Mouse (Mus musculus): ENCODE data around the gene Hes3. TPM values are rescaled to one million over a fixed set of nuclear protein-coding genes. Genes with fewer than 3 reads are reported as not detected.

Hes3 gene
- polyA plus RNA-seq, 1 experiment: not detected

- 0 out of 2 replicates have a peak, but pooled peaks have one; percentile 11 for TF ChIP-seq CTCF (IDR thresholded peaks at IDR 0.05; ENCODE audit: low read depth, low read length)
- TF ChIP-seq POLR2A (IDR thresholded peaks at IDR 0.05; ENCODE audit: borderline replicate concordance, low read depth, low read length): no peak
- Histone ChIP-seq H3K4me3 (ENCODE audit: insufficient read depth, low read length) (no peak overlapping the region), H3K27ac (ENCODE audit: insufficient read depth, low read depth, low read length) (no peak overlapping the region), H3K4me1 (ENCODE audit: control insufficient read depth, insufficient read depth, low read length) (peaks cover 14% of the 10 kb centered on the region)
These were observed 26.4 kb downstream of the Hes3 start for GRCm38 (mm10) chr4:152264867-152265568.

- Histone ChIP-seq H3K27ac (ENCODE audit: insufficient read depth, low read depth, low read length) (no peak overlapping the region), H3K4me3 (ENCODE audit: insufficient read depth, low read length) (no peak overlapping the region), H3K4me1 (ENCODE audit: control insufficient read depth, insufficient read depth, low read length) (peaks cover 18% of the 10 kb centered on the region)
- TF ChIP-seq CTCF (IDR thresholded peaks at IDR 0.05; ENCODE audit: low read depth, low read length) (no peak), POLR2A (IDR thresholded peaks at IDR 0.05; ENCODE audit: borderline replicate concordance, low read depth, low read length) (no peak)
These were observed 27.3 kb downstream of the Hes3 start for GRCm38 (mm10) chr4:152264177-152264530.

- Histone ChIP-seq H3K4me1 (ENCODE audit: control insufficient read depth, insufficient read depth, low read length) (peaks cover 18% of the 10 kb centered on the region), H3K27ac (ENCODE audit: insufficient read depth, low read depth, low read length) (no peak overlapping the region), H3K4me3 (ENCODE audit: insufficient read depth, low read length) (no peak overlapping the region)
- TF ChIP-seq CTCF (IDR thresholded peaks at IDR 0.05; ENCODE audit: low read depth, low read length) (no peak), POLR2A (IDR thresholded peaks at IDR 0.05; ENCODE audit: borderline replicate concordance, low read depth, low read length) (no peak)
These were observed 27.8 kb downstream of the Hes3 start for GRCm38 (mm10) chr4:152263512-152264176.

DNA sequence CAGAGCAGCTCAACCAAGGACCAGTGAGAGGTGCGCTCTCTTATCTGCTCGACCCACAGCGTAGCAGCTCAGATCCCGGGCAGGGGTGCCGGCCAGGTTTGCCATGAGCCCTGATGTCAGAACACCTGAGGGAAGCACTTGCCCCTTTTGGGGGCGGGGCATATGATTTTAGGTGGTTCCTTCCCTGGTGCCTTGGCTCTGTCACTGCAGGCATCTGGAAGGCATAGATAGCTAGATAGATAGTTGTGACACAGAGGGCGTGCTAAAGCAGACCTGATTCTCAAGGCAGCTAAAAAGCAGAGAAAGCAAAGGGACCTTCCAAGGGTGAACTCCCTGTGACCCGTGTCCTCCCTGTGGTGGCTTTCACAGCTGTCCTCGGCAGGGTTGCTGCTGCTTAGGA is 28.4 kb downstream of the Hes3 start:
- H3K27ac ChIP-seq (ENCODE audit: insufficient read depth, low read depth, low read length): no peak overlapping the region
- no peak overlapping the region for H3K4me3 ChIP-seq (ENCODE audit: insufficient read depth, low read length)
- peaks cover 18% of the 10 kb centered on the region for H3K4me1 ChIP-seq (ENCODE audit: control insufficient read depth, insufficient read depth, low read length)
- TF ChIP-seq POLR2A (IDR thresholded peaks at IDR 0.05; ENCODE audit: borderline replicate concordance, low read depth, low read length) (no peak), CTCF (IDR thresholded peaks at IDR 0.05; ENCODE audit: low read depth, low read length) (no peak)

- no peak overlapping the region for H3K27ac ChIP-seq (ENCODE audit: insufficient read depth, low read depth, low read length)
- no peak for TF ChIP-seq POLR2A (IDR thresholded peaks at IDR 0.05; ENCODE audit: borderline replicate concordance, low read depth, low read length)
- TF ChIP-seq CTCF (IDR thresholded peaks at IDR 0.05; ENCODE audit: low read depth, low read length): no peak
- H3K4me3 ChIP-seq (ENCODE audit: insufficient read depth, low read length): no peak overlapping the region
- peaks cover 18% of the 10 kb centered on the region for H3K4me1 ChIP-seq (ENCODE audit: control insufficient read depth, insufficient read depth, low read length)
These were observed 29.3 kb downstream of the Hes3 start for GRCm38 (mm10) chr4:152262187-152262586.

DNA sequence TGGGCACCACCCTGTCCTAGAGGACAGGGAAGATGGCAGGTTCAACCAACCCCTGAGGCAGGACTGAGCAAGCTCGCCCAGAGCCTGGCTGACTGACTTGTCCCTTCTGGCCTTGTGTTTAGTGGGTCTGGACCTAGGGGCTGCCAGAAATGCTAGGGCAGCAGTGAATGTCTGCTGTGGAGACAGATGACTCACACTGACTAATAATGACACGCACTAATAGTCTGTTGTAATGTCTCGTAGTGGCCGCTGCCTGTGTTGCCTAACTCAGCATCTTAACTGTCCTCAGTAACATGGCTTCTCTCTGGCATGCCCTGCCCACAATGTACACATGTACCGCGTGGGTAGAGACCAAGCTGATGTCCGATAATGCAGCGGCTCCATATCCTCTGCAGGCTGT is 31.0 kb downstream of the Hes3 start:
- no peak overlapping the region for H3K4me3 ChIP-seq (ENCODE audit: insufficient read depth, low read length)
- no peak overlapping the region for H3K27ac ChIP-seq (ENCODE audit: insufficient read depth, low read depth, low read length)
- TF ChIP-seq CTCF (IDR thresholded peaks at IDR 0.05; ENCODE audit: low read depth, low read length) (no peak), POLR2A (IDR thresholded peaks at IDR 0.05; ENCODE audit: borderline replicate concordance, low read depth, low read length) (no peak)
- peaks cover 18% of the 10 kb centered on the region for H3K4me1 ChIP-seq (ENCODE audit: control insufficient read depth, insufficient read depth, low read length)

GRCm38 (mm10) chr4:152257070-152257469 is 34.4 kb downstream of the Hes3 start:
- Histone ChIP-seq H3K27ac (ENCODE audit: insufficient read depth, low read depth, low read length) (no peak overlapping the region), H3K4me1 (ENCODE audit: control insufficient read depth, insufficient read depth, low read length) (peaks cover 14% of the 10 kb centered on the region), H3K4me3 (ENCODE audit: insufficient read depth, low read length) (no peak overlapping the region)
- no peak for TF ChIP-seq POLR2A (IDR thresholded peaks at IDR 0.05; ENCODE audit: borderline replicate concordance, low read depth, low read length)

DNA sequence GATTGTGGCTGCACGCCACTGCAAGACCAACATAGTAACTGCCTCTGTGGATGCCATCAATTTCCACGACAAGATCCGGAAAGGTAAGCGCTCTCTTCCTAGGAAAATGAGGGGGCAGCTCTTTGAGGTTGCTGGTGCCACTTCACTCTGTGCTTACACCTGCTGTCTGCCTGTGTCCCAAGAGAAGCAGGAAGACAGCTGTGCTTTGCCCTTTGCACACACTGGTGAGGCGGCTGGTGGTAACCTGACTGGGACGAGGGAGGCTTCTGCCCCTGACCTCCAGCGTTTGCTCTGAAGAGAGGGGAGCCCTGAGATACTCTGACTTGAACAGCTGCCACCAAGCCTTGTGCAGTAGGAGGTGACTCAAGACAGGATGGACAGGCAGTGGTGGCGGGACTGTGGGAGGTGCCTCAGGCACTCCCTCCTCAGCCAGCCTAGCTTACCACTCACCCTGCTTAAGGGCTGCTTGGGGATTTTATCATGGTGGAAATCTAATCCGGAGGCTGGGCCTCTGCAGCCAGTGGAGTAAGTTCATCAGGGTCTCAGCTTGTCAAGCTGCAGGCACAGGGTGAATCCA is 38.2 kb downstream of the Hes3 start:
- Histone ChIP-seq H3K4me3 (ENCODE audit: insufficient read depth, low read length) (no peak overlapping the region), H3K27ac (ENCODE audit: insufficient read depth, low read depth, low read length) (no peak overlapping the region), H3K4me1 (ENCODE audit: control insufficient read depth, insufficient read depth, low read length) (no peaks in the 10 kb centered on the region)
- TF ChIP-seq POLR2A (IDR thresholded peaks at IDR 0.05; ENCODE audit: borderline replicate concordance, low read depth, low read length) (no peak), CTCF (IDR thresholded peaks at IDR 0.05; ENCODE audit: low read depth, low read length) (no peak)

DNA sequence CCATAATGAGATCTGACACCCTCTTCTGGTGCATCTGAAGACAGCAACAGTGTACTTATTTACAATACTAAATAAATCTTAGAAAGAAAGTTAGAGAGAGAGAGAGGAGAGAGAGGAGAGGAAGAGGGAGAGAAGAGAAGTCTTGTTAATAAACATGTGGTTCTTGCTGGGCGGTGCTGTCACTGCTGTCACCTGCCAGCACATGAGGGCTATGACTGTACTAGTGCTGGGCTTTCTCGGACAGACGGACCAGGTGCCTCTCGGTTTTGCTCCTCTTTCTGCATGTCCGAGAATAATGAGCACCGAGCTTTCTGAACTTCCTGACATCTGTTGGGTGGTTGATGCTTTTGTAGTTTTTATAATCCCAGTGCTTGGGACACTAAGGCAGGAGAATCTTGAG is 40.8 kb downstream of the Hes3 start:
- no peak overlapping the region for H3K27ac ChIP-seq (ENCODE audit: insufficient read depth, low read depth, low read length)
- no peak for TF ChIP-seq POLR2A (IDR thresholded peaks at IDR 0.05; ENCODE audit: borderline replicate concordance, low read depth, low read length)
- H3K4me1 ChIP-seq (ENCODE audit: control insufficient read depth, insufficient read depth, low read length): no peaks in the 10 kb centered on the region; the same call in 1 of the 2 replicates
- H3K4me3 ChIP-seq (ENCODE audit: insufficient read depth, low read length): no peak overlapping the region

DNA sequence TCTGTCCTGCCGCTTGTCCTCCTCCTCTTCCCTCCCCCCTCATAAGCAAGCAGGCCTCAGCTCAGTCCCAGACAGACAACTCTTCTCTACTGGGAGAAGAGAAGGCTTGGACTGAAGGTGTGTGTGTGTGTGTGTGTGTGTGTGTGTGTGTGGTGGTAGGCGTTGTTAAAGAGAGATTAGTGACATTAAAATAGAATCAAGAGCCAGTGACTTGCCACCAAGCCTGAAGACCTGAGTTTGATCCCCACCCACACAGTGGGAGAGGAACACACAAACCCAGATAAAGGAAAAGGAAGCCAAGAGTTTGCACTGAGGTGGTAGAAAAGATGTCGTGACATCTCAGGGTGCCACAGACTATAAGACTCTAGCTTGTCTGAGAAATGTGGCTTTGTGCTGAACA is 44.3 kb downstream of the Hes3 start:
- TF ChIP-seq CTCF (IDR thresholded peaks at IDR 0.05; ENCODE audit: low read depth, low read length): no peak
- TF ChIP-seq POLR2A (IDR thresholded peaks at IDR 0.05; ENCODE audit: borderline replicate concordance, low read depth, low read length): no peak
- no peak overlapping the region for H3K27ac ChIP-seq (ENCODE audit: insufficient read depth, low read depth, low read length)
- no peak overlapping the region for H3K4me3 ChIP-seq (ENCODE audit: insufficient read depth, low read length)
- no peaks in the 10 kb centered on the region; the same call in 1 of the 2 replicates for H3K4me1 ChIP-seq (ENCODE audit: control insufficient read depth, insufficient read depth, low read length)
